Mouse (Mus musculus): Measurements from ENCODE around the gene Rcbtb2.

DNA sequence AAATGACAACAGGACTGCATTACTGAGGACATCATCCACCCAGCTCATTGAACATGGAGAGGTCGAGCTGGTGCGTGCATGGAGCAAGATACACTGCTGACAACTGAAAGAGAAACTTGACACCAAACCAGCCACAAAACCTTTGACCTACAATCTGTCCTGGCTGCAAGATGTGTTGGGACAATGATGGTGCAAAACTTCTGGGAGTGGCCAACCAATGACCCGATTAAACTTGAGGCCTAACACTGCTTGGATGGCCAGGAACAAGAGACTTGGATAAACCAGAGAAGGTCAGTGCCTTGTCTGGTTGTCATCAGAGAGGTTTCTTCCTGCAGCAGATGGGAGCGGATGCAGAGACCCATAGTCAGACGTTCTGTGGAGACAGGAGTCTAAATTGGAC, 7.7 kb downstream of the Rcbtb2 start:
- no peak for TF ChIP-seq CTCF (IDR thresholded peaks at IDR 0.05; ENCODE audit: control insufficient read depth, insufficient read depth, insufficient replicate concordance, low read depth, low read length)
- TF ChIP-seq POLR2A (IDR thresholded peaks at IDR 0.05; ENCODE audit: control insufficient read depth, low read depth, low read length), result no peak

All from testis, adult 2 months (tissue).